Mouse (Mus musculus) C2C12 (cell line): ENCODE measurements around the gene Gm20708. TPM values are rescaled to one million over a fixed set of nuclear protein-coding genes. Genes with fewer than 3 reads are reported as not detected.

Experiments used
- H3K27me3 ChIP-seq: one replicate; pipeline ENCODE4 v1.6.1; 2011; ENCODE audit not compliant: control insufficient read depth, insufficient read depth, insufficient read length
- H3K36me3 ChIP-seq: one replicate; pipeline ENCODE4 v1.6.1; 2011; ENCODE audit not compliant: control insufficient read depth, insufficient read depth
- H3K4me3 ChIP-seq: one replicate; pipeline ENCODE4 v1.5.1; 2011; ENCODE audit warnings: mild to moderate bottlenecking, control low read depth; ENCODE audit not compliant: poor library complexity, insufficient read depth, severe bottlenecking
- H3K79me2 ChIP-seq: one replicate; pipeline ENCODE4 v1.6.1; 2011; ENCODE audit not compliant: control insufficient read depth, insufficient read depth
- H3K79me3 ChIP-seq: one replicate; pipeline ENCODE4 v1.6.1; 2011; ENCODE audit warnings: low read depth, control low read depth
- H3ac ChIP-seq: one replicate; pipeline ENCODE3; 2011; ENCODE audit warnings: low read depth; ENCODE audit not compliant: control insufficient read depth, insufficient read length
- CEBPB ChIP-seq: IDR thresholded peaks from one replicate; pipeline ENCODE4 v1.6.1; 2011; ENCODE audit warnings: low read depth, mild to moderate bottlenecking, control low read depth, moderate library complexity
- CTCF ChIP-seq: IDR thresholded peaks from one replicate; pipeline ENCODE4 v1.5.1; 2011; ENCODE audit not compliant: control insufficient read depth, insufficient read depth, insufficient read length
- FOSL1 ChIP-seq: IDR thresholded peaks from one replicate; pipeline ENCODE4 v1.8.0; 2011; ENCODE audit warnings: mild to moderate bottlenecking, low read length; ENCODE audit not compliant: poor library complexity, insufficient read depth, severe bottlenecking
- MAX ChIP-seq: IDR thresholded peaks from one replicate; pipeline ENCODE4 v1.6.1; 2011; ENCODE audit warnings: mild to moderate bottlenecking, control low read depth
- MYOD1 ChIP-seq: IDR thresholded peaks from one replicate; pipeline ENCODE4 v1.6.1; 2011; ENCODE audit warnings: low read depth; ENCODE audit not compliant: control insufficient read depth, insufficient read length
- MYOG ChIP-seq: IDR thresholded peaks from one replicate; pipeline ENCODE4 v1.6.1; 2011; ENCODE audit not compliant: control insufficient read depth, insufficient read length; ENCODE audit errors: extremely low read depth
- USF1 ChIP-seq: IDR thresholded peaks from one replicate; pipeline ENCODE4 v1.6.1; 2011; ENCODE audit warnings: low read depth, mild to moderate bottlenecking, control low read depth, moderate library complexity
- polyA plus RNA-seq: library from polyadenylated mRNA; unstranded; fragments of >200 nt; fragmentation: generic; extraction: Trizol; gene quantifications from one replicate; pipeline ENCODE4 v1.2.1, GENCODE M21; 2012; ENCODE audit warnings: missing spikeins

The Gm20708 gene
- polyA plus RNA-seq, 1 experiment = 0.16 TPM

DNA sequence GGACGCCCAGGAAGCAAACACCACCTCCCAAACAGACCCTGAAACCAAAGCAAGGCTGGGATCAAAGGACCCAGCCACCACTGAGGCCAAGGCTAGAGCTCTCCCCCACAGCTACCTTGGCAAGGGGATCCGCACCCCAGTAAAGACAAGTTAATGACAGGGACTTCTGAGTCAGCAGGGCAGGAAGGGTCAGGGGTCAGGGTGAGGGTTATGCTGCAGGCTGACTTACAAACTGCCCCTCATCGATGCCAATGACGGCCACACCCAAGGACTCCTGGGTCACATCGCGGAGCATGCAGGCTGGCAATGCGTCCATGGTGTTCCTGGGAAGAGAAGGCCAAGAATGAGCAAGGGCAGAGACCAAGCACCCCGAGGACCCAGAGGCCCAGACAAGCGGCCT is 12.4 kb downstream of the Gm20708 start:
- H3K79me3 ChIP-seq = peaks cover 72% of the 10 kb centered on the region
- TF ChIP-seq CTCF (no peak), MYOD1 (no peak), MAX (no peak), CEBPB (no peak)
- H3K4me3 ChIP-seq = no peak overlapping the region
- H3K79me2 ChIP-seq = peaks cover 91% of the 10 kb centered on the region
- H3K27me3 ChIP-seq = no peaks in the 10 kb centered on the region
- peak overlapping the region; percentile 13 for H3ac ChIP-seq
- peaks cover 69% of the 10 kb centered on the region for H3K36me3 ChIP-seq

DNA sequence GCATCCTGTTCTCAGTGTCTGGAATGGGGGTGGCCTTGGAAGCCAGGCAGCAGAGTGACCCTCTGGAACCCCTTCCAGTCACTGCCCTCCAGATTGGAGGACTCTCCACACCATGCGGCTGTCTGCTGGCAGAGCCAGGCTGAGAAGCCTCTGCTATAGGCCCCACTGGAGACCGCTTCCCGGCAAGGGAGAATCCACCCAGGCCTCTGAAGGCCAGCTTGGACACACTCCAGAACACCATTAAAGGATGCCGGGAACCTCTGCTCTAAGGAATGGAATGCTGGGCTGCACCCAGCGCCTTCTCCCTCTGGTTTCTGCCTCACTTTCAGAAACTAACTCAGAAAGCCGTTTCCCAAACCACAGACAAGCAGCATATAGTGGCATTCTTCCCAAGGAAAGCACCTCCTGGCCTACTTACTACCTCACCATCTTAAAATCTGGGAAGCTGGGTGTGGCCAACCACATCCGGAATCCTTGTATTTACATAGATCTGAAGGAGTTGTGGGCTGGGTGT is 13.3 kb downstream of the Gm20708 start:
- H3ac ChIP-seq = peak overlapping the region; percentile 89
- no peak for TF ChIP-seq CEBPB
- no peak for TF ChIP-seq CTCF
- TF ChIP-seq MAX = peak; percentile 13
- peak overlapping the region; percentile 8 for H3K4me3 ChIP-seq
- H3K79me2 ChIP-seq = peaks cover 90% of the 10 kb centered on the region
- H3K79me3 ChIP-seq = peaks cover 65% of the 10 kb centered on the region
- no peaks in the 10 kb centered on the region for H3K27me3 ChIP-seq
- peaks cover 61% of the 10 kb centered on the region for H3K36me3 ChIP-seq

DNA sequence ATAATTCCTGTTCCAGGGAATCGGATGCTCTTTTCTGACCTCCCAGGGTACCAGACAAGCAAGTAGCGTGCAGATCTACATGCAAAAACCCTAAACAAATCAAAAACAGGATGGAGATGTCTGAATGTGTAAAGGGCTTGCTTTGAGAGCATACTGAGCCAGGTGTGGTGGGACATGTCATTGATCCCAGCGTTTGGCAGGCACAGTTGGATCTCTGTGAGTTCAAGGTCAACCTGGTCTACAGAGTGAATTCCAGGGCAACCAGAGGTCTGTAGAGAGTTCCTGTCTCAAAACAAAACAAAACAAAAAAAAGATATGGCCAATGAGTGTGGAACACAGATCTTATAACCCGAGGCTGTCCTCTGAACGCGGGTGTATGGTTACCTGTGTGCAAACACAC is 13.9 kb downstream of the Gm20708 start:
- TF ChIP-seq MYOG (no peak), FOSL1 (no peak), MYOD1 (no peak), CTCF (no peak), MAX (no peak), USF1 (no peak), CEBPB (no peak)
- peaks cover 60% of the 10 kb centered on the region for H3K79me3 ChIP-seq
- peak overlapping the region; percentile 89 for H3K4me3 ChIP-seq
- no peaks in the 10 kb centered on the region for H3K27me3 ChIP-seq
- H3K79me2 ChIP-seq = peaks cover 83% of the 10 kb centered on the region
- H3K36me3 ChIP-seq = peaks cover 55% of the 10 kb centered on the region
- no peak overlapping the region for H3ac ChIP-seq

DNA sequence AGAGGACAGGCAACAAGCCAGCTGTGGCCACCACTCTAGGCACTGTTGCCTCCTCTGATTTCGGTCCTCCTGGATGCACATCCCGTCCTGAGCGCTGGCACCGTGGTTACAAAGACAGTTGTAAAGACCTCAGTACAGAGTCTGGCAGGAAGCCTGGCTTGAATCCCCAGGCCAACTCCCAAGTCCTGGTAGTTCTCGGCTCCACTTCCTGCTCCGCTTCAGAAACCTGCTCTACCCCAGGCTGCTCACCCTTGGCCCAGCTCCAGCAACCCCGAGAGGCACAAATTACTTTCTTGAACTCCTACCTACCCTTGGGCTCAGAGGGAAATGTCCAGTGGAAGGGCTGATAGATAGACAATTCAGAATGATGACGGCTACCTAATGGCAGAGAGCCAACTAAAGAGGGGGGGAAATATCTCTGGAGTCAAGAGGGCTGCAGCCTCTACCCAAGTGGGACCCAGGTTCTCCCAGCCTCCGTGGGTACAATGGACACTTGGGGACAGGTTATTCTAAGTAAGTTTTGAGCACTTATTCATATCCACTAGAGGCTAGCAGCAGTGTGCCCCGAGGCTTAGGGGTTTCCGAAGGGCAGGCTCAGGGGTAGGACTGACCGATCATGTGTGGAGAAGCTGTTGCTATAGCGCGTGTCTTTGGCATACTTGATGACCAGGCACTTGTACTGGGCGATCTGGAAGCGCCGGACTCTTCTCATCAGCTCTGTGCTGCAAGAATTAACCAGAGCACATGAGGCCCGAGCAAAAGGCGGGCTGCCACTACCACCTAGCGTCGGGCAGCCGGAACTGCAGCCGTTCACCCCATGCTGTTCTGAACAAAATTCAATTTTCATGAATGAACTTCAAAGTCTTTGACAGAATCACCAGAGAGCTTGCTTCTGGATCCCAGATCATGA is 14.8 kb downstream of the Gm20708 start:
- H3K36me3 ChIP-seq = peaks cover 46% of the 10 kb centered on the region
- TF ChIP-seq MYOG = no peak
- TF ChIP-seq MYOD1 = no peak
- no peak for TF ChIP-seq USF1
- TF ChIP-seq CEBPB = no peak
- TF ChIP-seq MAX = peak; percentile 96
- no peak for TF ChIP-seq FOSL1
- TF ChIP-seq CTCF = peak; percentile 85
- peaks cover 74% of the 10 kb centered on the region for H3K79me2 ChIP-seq
- no peaks in the 10 kb centered on the region for H3K27me3 ChIP-seq
- peak overlapping the region; percentile 74 for H3ac ChIP-seq
- peaks cover 51% of the 10 kb centered on the region for H3K79me3 ChIP-seq
- H3K4me3 ChIP-seq = peak overlapping the region; percentile 89

DNA sequence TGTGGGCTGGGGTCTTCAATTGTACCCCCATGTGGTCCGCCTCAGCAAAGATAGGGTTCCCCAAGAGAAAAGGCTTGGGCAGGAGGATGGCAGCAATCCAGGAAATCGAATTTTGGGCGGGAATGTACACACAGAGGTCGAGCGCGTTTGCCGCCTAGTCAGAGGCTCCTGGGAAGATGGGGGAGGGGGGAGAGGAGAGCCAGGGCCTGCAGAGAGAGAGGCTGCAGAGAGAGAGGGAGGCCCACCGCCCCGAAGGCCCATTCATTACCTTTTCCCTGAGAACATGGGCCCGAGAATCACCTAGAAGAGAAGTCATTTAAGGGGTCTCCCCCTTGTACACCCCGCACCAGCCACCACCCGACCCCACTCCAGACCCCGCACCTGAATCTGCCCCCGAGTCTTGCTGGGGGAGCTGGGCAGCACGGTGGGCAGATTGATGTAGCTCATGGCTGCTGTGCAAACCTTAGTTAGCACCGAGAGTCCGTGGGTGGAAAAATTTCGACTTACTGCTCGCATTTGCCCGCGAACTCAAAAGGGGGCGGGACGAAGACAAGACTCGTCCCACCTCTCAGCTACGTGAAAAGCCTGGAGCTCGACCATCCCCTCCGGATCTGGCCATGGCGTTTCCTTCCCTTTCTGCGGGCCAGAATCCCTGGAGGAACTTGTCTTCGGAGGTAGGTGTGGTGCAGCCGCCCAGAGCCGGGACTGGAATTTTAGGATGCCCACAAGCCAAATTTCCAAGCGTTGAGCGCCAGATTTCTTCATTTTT is 16.0 kb downstream of the Gm20708 start, which contains the start of the genes Afmid and Tk1:
Gene Afmid (plus strand): TSS at position 592 of the 769 bp plus-strand sequence.
Gene Tk1 (minus strand): TSS at position 760 of the 769 bp plus-strand sequence.
- peaks cover 39% of the 10 kb centered on the region for H3K79me3 ChIP-seq
- peak within 1 kb of the TSS; percentile 89 for H3K4me3 ChIP-seq
- peaks cover 62% of the 10 kb centered on the region for H3K79me2 ChIP-seq
- peaks cover 34% of the 10 kb centered on the region for H3K36me3 ChIP-seq
- H3K27me3 ChIP-seq = no peaks in the 10 kb centered on the region
- TF ChIP-seq USF1 (no peak), MAX (peak; percentile 88)
- peak within 1 kb of the TSS; percentile 80 for H3ac ChIP-seq

DNA sequence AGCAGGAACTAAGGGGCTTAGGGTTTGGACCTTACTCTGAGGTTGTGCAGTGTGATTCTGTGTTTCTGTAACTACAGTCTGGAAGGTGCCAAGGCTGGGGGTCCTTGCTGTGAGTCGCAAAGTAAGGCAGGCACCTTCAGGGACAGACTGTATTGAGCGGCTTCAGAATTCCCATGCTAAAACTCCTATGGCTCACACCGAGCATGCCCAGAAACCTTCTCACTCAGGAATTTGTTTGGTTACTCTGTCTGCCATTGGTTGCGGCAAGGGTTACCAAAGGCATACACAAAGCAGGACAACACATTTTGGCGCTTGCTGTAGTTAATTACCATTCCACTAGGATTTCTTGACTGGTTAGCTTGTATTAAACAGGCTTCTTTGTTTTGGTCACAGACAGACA is 16.7 kb downstream of the Gm20708 start:
- Histone ChIP-seq H3K4me3 (peak overlapping the region; percentile 89), H3K79me2 (peaks cover 56% of the 10 kb centered on the region), H3ac (peak overlapping the region; percentile 73), H3K79me3 (peaks cover 33% of the 10 kb centered on the region), H3K27me3 (no peaks in the 10 kb centered on the region), H3K36me3 (peaks cover 28% of the 10 kb centered on the region)
- TF ChIP-seq FOSL1 = no peak
- TF ChIP-seq CEBPB = no peak
- no peak for TF ChIP-seq MAX
- TF ChIP-seq USF1 = no peak
- TF ChIP-seq MYOG = no peak
- no peak for TF ChIP-seq CTCF
- TF ChIP-seq MYOD1 = no peak
